11 mouse cellular contexts compared by ENCODE assay signal in the genomic region with DNA sequence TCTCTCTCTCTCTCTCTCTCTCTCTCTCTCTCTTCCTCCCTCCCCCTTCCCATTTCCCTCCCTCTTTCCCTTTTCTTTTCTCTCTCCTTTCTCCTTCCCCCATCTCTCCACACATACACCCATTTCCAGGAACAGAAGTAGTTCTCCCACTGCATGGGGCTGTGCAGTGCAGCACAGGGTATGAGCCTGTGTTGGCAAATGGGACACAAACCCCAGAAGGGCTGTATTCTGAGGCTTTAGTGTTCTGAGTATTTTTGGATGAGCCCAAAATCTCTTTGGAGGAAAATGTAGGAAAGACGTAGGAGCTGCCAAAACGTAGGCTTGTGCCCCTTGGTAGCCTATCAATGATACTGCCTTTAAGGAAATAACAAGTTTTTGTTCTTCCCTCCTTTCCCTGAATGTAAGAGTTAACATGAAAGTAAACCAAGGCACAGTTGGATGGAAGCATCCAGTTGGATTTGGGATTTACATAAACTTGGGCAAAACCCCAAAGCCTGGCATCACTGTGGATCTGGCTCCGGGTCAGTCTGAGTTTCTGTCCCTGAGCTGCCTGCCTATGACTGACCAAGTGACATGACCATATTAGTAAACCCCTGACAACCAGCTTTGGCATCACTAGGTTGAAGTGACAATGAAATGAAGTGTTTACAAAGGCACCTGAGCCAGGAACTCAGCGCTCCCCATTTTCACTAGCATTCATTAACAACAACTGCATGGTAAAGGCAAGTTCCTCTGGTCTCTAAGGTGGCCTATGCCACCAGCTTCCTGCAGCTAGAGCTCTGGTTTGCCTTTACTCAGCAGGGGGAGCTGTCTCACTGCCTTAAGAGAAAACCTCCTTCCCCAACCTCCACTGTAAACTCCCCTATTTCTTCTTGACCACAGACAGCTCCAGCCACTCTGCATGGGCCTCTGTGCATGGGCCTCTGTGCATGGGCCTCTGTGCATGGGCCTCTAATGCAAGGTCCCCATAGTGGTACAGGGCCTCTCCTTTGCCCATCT. TPM values are rescaled to one million over a fixed set of nuclear protein-coding genes. Genes with fewer than 3 reads are reported as not detected.
A peak's percentile ranks its signal among the peaks of the same experiment; 100 is the strongest.
DNase-seq lines count a peak whose midpoint lies in the region; ATAC-seq lines count a peak whose summit lies in the region.
"Had no signal": no experiment of that assay in that cellular context is flagged by ENCODE, and none has a peak within 500 bp of the region (broad histone marks: within the 10 kb centered on the region; RNA-seq: fewer than 3 reads in every experiment).

No protein-coding gene starts in this region.

- WGBS in forebrain, embryonic 14.5 days = 69% methylated on average over 4 of the region's 4 CpGs
- WGBS in forebrain, embryonic 12.5 days = 89% methylated on average over 4 of the region's 4 CpGs

- no peak overlapping the region for H3K4me3 ChIP-seq in forebrain, embryonic 14.5 days (ENCODE audit: low read depth, low read length)
- H3K4me3 ChIP-seq in forebrain, embryonic 12.5 days (replicated peaks) = no peak overlapping the region

- peak; percentile 78; the same call in 1 of the 2 replicates for ATAC-seq in forebrain, embryonic 14.5 days
- ATAC-seq in forebrain, embryonic 12.5 days (ENCODE audit: low FRiP score) = no peak

- peak overlapping the region; percentile 70 for H3K27ac ChIP-seq in forebrain, embryonic 14.5 days (ENCODE audit: low read depth, low read length)
- no peak overlapping the region for H3K27ac ChIP-seq in forebrain, embryonic 12.5 days

- H3K9me3 ChIP-seq in forebrain, embryonic 14.5 days (replicated peaks; ENCODE audit: control insufficient read depth, low read length) = no peaks in the 10 kb centered on the region
- H3K9me3 ChIP-seq in forebrain, embryonic 12.5 days = no peaks in the 10 kb centered on the region
- H3K9me3 ChIP-seq: G1E had no signal

- H3K36me3 ChIP-seq in forebrain, embryonic 14.5 days (ENCODE audit: control insufficient read depth, insufficient read depth, low read length) = no peaks in the 10 kb centered on the region
- no peaks in the 10 kb centered on the region for H3K36me3 ChIP-seq in forebrain, embryonic 12.5 days (replicated peaks)
- H3K36me3 ChIP-seq: G1E had no signal

- no peak overlapping the region for H3K9ac ChIP-seq in forebrain, embryonic 14.5 days (ENCODE audit: low read length)
- no peak overlapping the region for H3K9ac ChIP-seq in forebrain, embryonic 12.5 days

- H3K4me2 ChIP-seq in forebrain, embryonic 14.5 days (ENCODE audit: low read length) = no peak overlapping the region
- no peak overlapping the region for H3K4me2 ChIP-seq in forebrain, embryonic 12.5 days
- H3K4me2 ChIP-seq: heart, embryonic 11.5 days had no signal

- H3K4me1 ChIP-seq in forebrain, embryonic 14.5 days (ENCODE audit: control insufficient read depth, insufficient read depth, low read length) = peaks cover 12% of the 10 kb centered on the region; the same call in 1 of the 2 replicates
- peaks cover 12% of the 10 kb centered on the region for H3K4me1 ChIP-seq in forebrain, embryonic 12.5 days

- peak; percentile 47 for DNase-seq in forebrain, embryonic 14.5 days (ENCODE audit: low spot score)
- peak; percentile 32 for DNase-seq in lung, postnatal 10 days
- no peak for DNase-seq in lung, postnatal 25 days (ENCODE audit: low spot score)
- peak; percentile 22 for DNase-seq in lung, postnatal 36 days
- peak; percentile 76 for DNase-seq in thymus, postnatal 14 days
- DNase-seq in testis, postnatal 14 days (ENCODE audit: low spot score) = no peak
- no peak for DNase-seq in B cell, adult 2 months

- H3K27me3 ChIP-seq in forebrain, embryonic 14.5 days (replicated peaks; ENCODE audit: control insufficient read depth, insufficient read depth, low read length) = no peaks in the 10 kb centered on the region
- no peaks in the 10 kb centered on the region for H3K27me3 ChIP-seq in forebrain, embryonic 12.5 days

RNA-seq across cellular contexts. Expression of a gene that starts 23.5 kb away (rescaled TPM):
- 0.14 and 0.25 TPM in 2 replicates for polyA plus RNA-seq in forebrain, embryonic 14.5 days (2014; fragmentation: Nextera tagmentation; extraction: Ambion mirVana)
- 0.09 and 0.15 TPM in 2 replicates for polyA plus RNA-seq in forebrain, embryonic 12.5 days (2016; fragmentation: Nextera tagmentation; extraction: Ambion mirVana)
- polyA plus RNA-seq: G1E; small intestine, adult 2 months had no signal

RNA-seq across cellular contexts. Expression of a gene that starts 58.3 kb away (rescaled TPM):
- 304 and 315 TPM in 2 replicates for polyA plus RNA-seq in forebrain, embryonic 14.5 days (2014; fragmentation: Nextera tagmentation; extraction: Ambion mirVana)
- polyA plus RNA-seq in forebrain, embryonic 12.5 days (2016; fragmentation: Nextera tagmentation; extraction: Ambion mirVana) = 185 and 202 TPM in 2 replicates
- polyA plus RNA-seq: G1E had no signal

Comparison
In these comparisons a context has a peak if more than half of its experiments do, and no peak if none do; other contexts are left out.
1. DNase-seq: peak in forebrain, embryonic 14.5 days (single experiment), lung, postnatal 10 days (single experiment), lung, postnatal 36 days (single experiment) and thymus, postnatal 14 days (single experiment); none in lung, postnatal 25 days (single experiment), testis, postnatal 14 days (single experiment) and B cell, adult 2 months (0 of 2).